Mouse (Mus musculus) kidney, postnatal 0 days (tissue): ENCODE results near the gene Chil5. TPM values are rescaled to one million over a fixed set of nuclear protein-coding genes. Genes with fewer than 3 reads are reported as not detected.
"Not testable (repeated sequence)": the region's sequence is repeated elsewhere in the genome, so short reads cannot be mapped to it uniquely, and the experiment has no call there.

Experiments used
- ATAC-seq: fragments of 200-750 bp; cut with Nextera tagmentation; replicated peaks from 2 replicates; pipeline ENCODE4 v1.8.0; 2017; ENCODE audit warnings: low read depth, moderate number of reproducible peaks, moderate TSS enrichment, moderate library complexity; ENCODE audit not compliant: low FRiP score
- DNase-seq: peaks from one replicate; pipeline ENCODE4 v3.0.0-alpha.2; 2016; ENCODE audit warnings: low spot score
- H3K27ac ChIP-seq: fragments of 300-500 bp; sonication (generic); 2 replicates; pipeline ENCODE4 v1.5.1; 2014; ENCODE audit warnings: mild to moderate bottlenecking
- H3K27me3 ChIP-seq: fragments of 300-500 bp; sonication (generic); 2 replicates; pipeline ENCODE4 v1.6.1; 2014; ENCODE audit warnings: low read length, mixed read lengths; ENCODE audit not compliant: insufficient read depth
- H3K36me3 ChIP-seq: fragments of 300-500 bp; sonication (generic); 2 replicates; pipeline ENCODE4 v1.6.1; 2014; ENCODE audit warnings: low read length, mixed read lengths; ENCODE audit not compliant: insufficient read depth
- H3K4me1 ChIP-seq: fragments of 300-500 bp; sonication (generic); replicated peaks from 2 replicates; pipeline ENCODE4 v1.6.1; 2014; ENCODE audit warnings: antibody characterized with exemption, low read length, mixed read lengths; ENCODE audit not compliant: insufficient read depth
- H3K4me2 ChIP-seq: fragments of 300-500 bp; sonication (generic); 2 replicates; pipeline ENCODE4 v1.6.1; 2014; ENCODE audit warnings: mild to moderate bottlenecking, low read length, moderate library complexity, mixed read lengths
- H3K4me3 ChIP-seq: fragments of 300-500 bp; sonication (generic); replicated peaks from 2 replicates; pipeline ENCODE4 v1.5.1; 2014; ENCODE audit warnings: low read depth, low read length
- H3K9ac ChIP-seq: fragments of 300-500 bp; sonication (generic); 2 replicates; pipeline ENCODE4 v1.6.1; 2014; ENCODE audit warnings: low read depth, low read length
- H3K9me3 ChIP-seq: fragments of 300-500 bp; sonication (generic); replicated peaks from 2 replicates; pipeline ENCODE4 v1.6.1; 2016; ENCODE audit warnings: low read length, inconsistent platforms, mixed read lengths
- CTCF ChIP-seq: IDR thresholded peaks from 2 replicates; pipeline ENCODE4 v1.5.1; 2016; ENCODE audit warnings: antibody characterized with exemption, low read depth, mild to moderate bottlenecking, moderate library complexity
- WGBS: fragments of 180-500 bp; shearing (Covaris S2); extraction: QIAGEN DNeasy Blood & Tissue Kit; methylation state at CpG from one replicate; pipeline ENCODE4 v1.1.7; 2014; 5-methylcytosine and 5-hydroxymethylcytosine counted together
- polyA plus RNA-seq: library from polyadenylated mRNA; unstranded; fragments of >200 nt; fragmentation: Nextera tagmentation; extraction: Ambion mirVana; gene quantifications from 2 replicates; pipeline ENCODE4 v1.2.1, GENCODE M21; 2015

Gene Chil5
- polyA plus RNA-seq, 1 experiment from 2014 or later = 0.12 TPM

DNA sequence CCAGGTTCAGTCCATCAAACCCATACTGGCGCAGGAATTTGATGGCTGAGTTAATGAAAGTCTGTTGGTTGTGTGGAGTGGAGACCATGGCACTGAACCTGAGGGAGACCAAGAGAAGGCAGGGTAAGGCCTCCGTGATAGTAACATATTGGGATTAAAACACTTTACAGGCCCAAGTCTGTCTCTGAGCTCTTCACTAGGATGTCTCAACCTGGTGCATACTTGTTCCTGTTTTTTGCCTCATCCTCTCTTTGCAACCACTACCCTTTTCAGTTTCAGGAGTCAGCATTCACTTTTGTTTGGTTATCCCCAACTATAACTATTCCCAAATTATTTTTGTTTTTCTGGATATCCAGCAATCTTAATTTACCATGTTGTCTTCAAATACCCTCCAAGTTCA is 8.5 kb downstream of the Chil5 start:
- WGBS = 87% methylated on average over 2 of the region's 2 CpGs

GRCm38 (mm10) chr3:106021840-106022239 is 10.8 kb downstream of the Chil5 start:
- TF ChIP-seq CTCF = peak; percentile 58; the same call in 1 of the 2 replicates
- H3K4me2 ChIP-seq = no peak overlapping the region
- H3K9ac ChIP-seq = no peak overlapping the region
- H3K4me1 ChIP-seq = no peaks in the 10 kb centered on the region
- no peaks in the 10 kb centered on the region for H3K36me3 ChIP-seq
- peak; percentile 2 for DNase-seq
- no peak overlapping the region for H3K4me3 ChIP-seq
- ATAC-seq = no peak
- no peaks in the 10 kb centered on the region for H3K27me3 ChIP-seq
- no peaks in the 10 kb centered on the region for H3K9me3 ChIP-seq
- H3K27ac ChIP-seq = no peak overlapping the region

More for the DNA sequence above, 8.5 kb downstream of the Chil5 start:
- no peaks in the 10 kb centered on the region for H3K36me3 ChIP-seq
- no peak overlapping the region for H3K4me3 ChIP-seq
- TF ChIP-seq CTCF = no peak
- no peak overlapping the region for H3K4me2 ChIP-seq
- DNase-seq (no peak), ATAC-seq (no peak)
- no peak overlapping the region for H3K9ac ChIP-seq
- no peaks in the 10 kb centered on the region for H3K27me3 ChIP-seq
- H3K27ac ChIP-seq = no peak overlapping the region
- no peaks in the 10 kb centered on the region for H3K9me3 ChIP-seq
- H3K4me1 ChIP-seq = no peaks in the 10 kb centered on the region

DNA sequence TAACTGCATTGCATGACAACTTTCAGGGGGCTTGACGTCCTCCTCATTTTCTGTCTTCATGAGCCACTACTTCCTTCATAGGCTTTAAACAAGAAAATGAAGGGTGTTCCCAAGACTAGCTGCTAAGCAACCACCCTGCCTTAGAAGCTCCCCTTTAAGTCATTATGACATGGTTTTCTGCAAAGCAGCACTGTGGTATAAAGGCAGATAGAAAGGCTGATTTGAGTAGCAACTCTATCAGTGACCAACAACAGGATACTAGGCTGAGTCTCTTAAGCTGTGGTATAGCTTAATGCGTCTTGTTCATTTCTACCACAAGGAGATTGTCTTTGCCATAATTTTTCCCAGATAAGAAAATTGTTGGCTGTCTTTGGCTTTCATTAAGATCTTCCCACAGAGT is 18.1 kb downstream of the Chil5 start, which contains the start of gene Pifo:
TSS of gene Pifo (minus strand) at position 101 of the 400 bp plus-strand sequence.
- no peaks in the 10 kb centered on the region for H3K36me3 ChIP-seq
- TF ChIP-seq CTCF = no peak
- ATAC-seq (no peak), DNase-seq (no peak)
- WGBS = 87% methylated on average over 2 of the region's 2 CpGs
- H3K4me2 ChIP-seq = no peak within 1 kb of the TSS
- H3K27me3 ChIP-seq = no peaks in the 10 kb centered on the region
- H3K9ac ChIP-seq = no peak within 1 kb of the TSS
- no peaks in the 10 kb centered on the region for H3K9me3 ChIP-seq
- H3K4me3 ChIP-seq = no peak within 1 kb of the TSS
- no peak within 1 kb of the TSS for H3K27ac ChIP-seq
- no peaks in the 10 kb centered on the region for H3K4me1 ChIP-seq

- not testable (repeated sequence) for H3K9ac ChIP-seq, H3K4me2 ChIP-seq, H3K27me3 ChIP-seq, DNase-seq, H3K9me3 ChIP-seq, H3K4me3 ChIP-seq, H3K27ac ChIP-seq, H3K36me3 ChIP-seq, ATAC-seq, H3K4me1 ChIP-seq
- WGBS = 59% methylated on average over 10 of the region's 10 CpGs
Measured at GRCm38 (mm10) chr3:106003360-106003759, 29.3 kb downstream of the Chil5 start.

DNA sequence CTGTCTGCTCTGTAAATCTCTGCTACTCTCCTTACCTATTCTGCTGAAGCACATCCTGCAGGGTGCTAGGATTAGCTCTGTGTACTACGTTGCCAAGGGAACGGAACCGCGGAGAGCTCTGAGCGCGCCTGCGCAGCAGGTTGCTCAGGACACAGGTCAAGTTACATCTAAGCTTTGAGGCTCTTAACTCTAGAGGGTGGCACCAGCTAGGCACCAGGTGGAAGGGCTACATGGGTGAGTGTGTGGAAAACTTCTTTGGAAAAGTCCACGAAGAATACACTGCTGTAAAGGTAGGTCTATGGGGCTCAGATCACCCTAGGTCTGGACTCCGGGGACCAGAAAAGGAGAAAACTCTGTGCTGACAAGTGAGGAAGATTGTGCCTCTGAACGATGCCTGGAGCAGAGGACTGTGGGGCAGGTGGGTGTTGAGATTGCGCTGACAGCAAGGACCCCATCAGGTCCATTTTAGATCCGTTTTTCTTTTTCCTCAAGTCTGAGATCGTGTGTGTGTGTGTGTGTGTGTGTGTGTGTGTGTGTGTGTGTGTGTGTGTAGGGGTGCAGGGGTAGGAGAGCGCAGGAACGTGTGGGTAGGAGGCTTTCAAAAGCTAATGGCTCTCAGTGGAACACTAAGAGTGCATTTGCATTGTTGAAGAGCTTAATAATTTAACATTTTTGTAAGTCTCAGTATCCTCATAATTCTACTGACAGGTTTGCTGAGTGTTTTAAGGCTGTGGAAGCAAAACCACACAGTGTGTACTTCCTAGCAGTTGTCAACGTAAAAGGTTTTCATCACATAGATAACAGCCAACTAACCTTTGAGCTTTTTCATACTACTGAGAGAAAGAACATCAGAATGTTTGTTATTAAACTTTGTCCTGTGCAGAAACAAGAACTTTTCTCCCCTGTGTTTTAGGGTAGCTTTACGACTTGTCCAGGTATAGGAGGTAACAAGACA is 30.9 kb downstream of the Chil5 start:
- Histone ChIP-seq H3K36me3 (no peaks in the 10 kb centered on the region), H3K4me1 (no peaks in the 10 kb centered on the region), H3K9ac (no peak overlapping the region), H3K9me3 (no peaks in the 10 kb centered on the region), H3K4me3 (no peak overlapping the region), H3K27me3 (no peaks in the 10 kb centered on the region), H3K27ac (no peak overlapping the region), H3K4me2 (peak overlapping the region; percentile 31)
- peak; percentile 95 for ATAC-seq
- peak; percentile 73 for DNase-seq
- 22% methylated on average over 16 of the region's 17 CpGs for WGBS
- no peak for TF ChIP-seq CTCF

DNA sequence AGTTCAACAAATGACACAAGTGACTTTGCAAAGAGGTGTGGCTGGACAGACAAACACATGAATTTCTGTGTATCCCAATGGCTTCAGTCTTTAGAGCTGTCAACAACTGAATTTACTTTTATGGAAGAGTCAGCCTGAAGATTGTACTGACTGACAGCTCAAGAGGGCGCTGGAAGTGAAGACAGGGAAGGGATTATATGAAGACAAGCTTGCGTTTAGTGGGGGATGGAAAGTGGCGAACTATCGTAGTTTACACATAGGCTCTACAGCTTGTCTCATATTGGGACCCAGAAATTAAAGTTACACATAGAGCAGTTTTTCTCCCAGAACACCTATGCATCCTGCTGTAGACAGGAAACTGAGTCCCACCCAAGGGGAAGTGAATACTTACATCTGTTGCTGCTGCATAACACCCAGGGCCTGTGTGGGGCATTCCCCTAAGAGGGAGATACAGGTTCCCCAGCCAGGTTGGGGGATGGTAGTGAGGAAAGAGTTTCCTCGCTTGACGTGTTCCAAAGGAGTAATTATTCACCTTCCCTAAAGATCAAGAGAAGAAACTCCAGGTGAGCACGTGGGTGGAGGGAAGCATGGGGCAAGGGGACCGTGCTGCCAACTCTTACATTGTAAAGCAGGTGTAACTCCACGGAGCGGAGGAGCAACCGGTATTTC is 31.8 kb downstream of the Chil5 start:
- Histone ChIP-seq H3K27me3 (no peaks in the 10 kb centered on the region), H3K27ac (no peak overlapping the region), H3K9ac (no peak overlapping the region), H3K4me2 (peak overlapping the region; percentile 31), H3K4me3 (no peak overlapping the region), H3K36me3 (no peaks in the 10 kb centered on the region), H3K9me3 (no peaks in the 10 kb centered on the region), H3K4me1 (no peaks in the 10 kb centered on the region)
- no peak for TF ChIP-seq CTCF
- WGBS = 17% methylated on average over 11 of the region's 11 CpGs
- DNase-seq (no peak), ATAC-seq (peak; percentile 59; the same call in 1 of the 2 replicates)
